Mouse (Mus musculus) lung, adult 2 months (tissue): ENCODE measurements around the gene Actl6b.

Experiments used
- CTCF ChIP-seq: fragments of 200-500 bp; IDR thresholded peaks from 2 replicates; pipeline ENCODE4 v1.5.1; 2011; ENCODE audit warnings: mild to moderate bottlenecking, low read length, control low read depth; ENCODE audit not compliant: insufficient read depth
- POLR2A ChIP-seq: fragments of 200-500 bp; IDR thresholded peaks from 2 replicates; pipeline ENCODE4 v1.6.1; 2011; ENCODE audit warnings: low read depth, mild to moderate bottlenecking, control low read depth, low read length, borderline replicate concordance; ENCODE audit errors: extremely low read depth

GRCm38 (mm10) chr5:137595921-137596320, 42.6 kb downstream of the Actl6b start:
- TF ChIP-seq CTCF (no peak), POLR2A (no peak)
